Mouse (Mus musculus) megakaryocyte, embryonic 14.5 days (primary cell): ENCODE data around the gene Calr.

Source experiments
- FLI1 ChIP-seq: IDR thresholded peaks from 2 replicates; pipeline ENCODE4 v1.6.1; 2012; ENCODE audit warnings: low read length, inconsistent platforms, mixed read lengths
- GATA1 ChIP-seq: IDR thresholded peaks from 3 replicates; pipeline ENCODE4 v1.6.1; 2012; ENCODE audit warnings: mixed read lengths, low read length, inconsistent platforms, borderline replicate concordance

- TF ChIP-seq GATA1 (no peak), FLI1 (no peak)
These were observed 9.7 kb upstream of the Calr start for GRCm38 (mm10) chr8:84856434-84856833.
